Mouse (Mus musculus) spleen, adult 2 months (tissue): ENCODE results near the gene Cmtm1. TPM values are rescaled to one million over a fixed set of nuclear protein-coding genes. Genes with fewer than 3 reads are reported as not detected.

Source experiments
- DNase-seq, 2 experiments: peaks; one replicate each; pipeline versions ENCODE4 v3.0.0 to v3.0.0-alpha.2; 2012 to 2021; ENCODE audit warnings: low spot score in 2 of 2, low read depth in 1 of 2
- H3K27ac ChIP-seq: fragments of 200-500 bp; 2 replicates; pipeline ENCODE4 v1.5.1; 2012; ENCODE audit warnings: low read length, inconsistent platforms; ENCODE audit not compliant: insufficient read depth
- H3K27me3 ChIP-seq: fragments of 200-500 bp; 2 replicates; pipeline ENCODE4 v1.6.1; 2012; ENCODE audit warnings: mild to moderate bottlenecking, moderate library complexity, low read length, inconsistent platforms; ENCODE audit not compliant: control insufficient read depth, insufficient read depth
- H3K36me3 ChIP-seq: fragments of 200-500 bp; 2 replicates; pipeline ENCODE4 v1.6.1; 2012; ENCODE audit warnings: mild to moderate bottlenecking, low read length, inconsistent platforms; ENCODE audit not compliant: control insufficient read depth, insufficient read depth
- H3K4me1 ChIP-seq: fragments of 200-500 bp; 2 replicates; pipeline ENCODE4 v1.6.1; 2011; ENCODE audit warnings: inconsistent platforms; ENCODE audit not compliant: control insufficient read depth, insufficient read depth, insufficient read length
- H3K4me3 ChIP-seq: fragments of 200-500 bp; 2 replicates; pipeline ENCODE4 v1.5.1; 2011; ENCODE audit warnings: mild to moderate bottlenecking, inconsistent platforms; ENCODE audit not compliant: insufficient read depth, insufficient read length; ENCODE audit errors: extremely low read depth
- CTCF ChIP-seq: fragments of 200-500 bp; IDR thresholded peaks from 2 replicates; pipeline ENCODE4 v1.5.1; 2011; ENCODE audit warnings: mild to moderate bottlenecking, inconsistent platforms; ENCODE audit not compliant: insufficient read depth, insufficient read length, insufficient replicate concordance; ENCODE audit errors: extremely low read depth
- POLR2A ChIP-seq: fragments of 200-500 bp; IDR thresholded peaks from 2 replicates; pipeline ENCODE4 v1.6.1; 2011; ENCODE audit warnings: low read depth, low read length, inconsistent platforms
- WGBS: fragments of 180-500 bp; shearing (Covaris S2); methylation state at CpG from one replicate; pipeline ENCODE4 v1.1.7; 2018; 5-methylcytosine and 5-hydroxymethylcytosine counted together
- polyA plus RNA-seq: library from polyadenylated mRNA; depleted of rRNA; stranded (reverse); fragments of >200 nt; gene quantifications from 2 replicates; pipeline ENCODE4 v1.2.3, GENCODE M21; 2012

Gene Cmtm1
- polyA plus RNA-seq, 1 experiment, result not detected

DNA sequence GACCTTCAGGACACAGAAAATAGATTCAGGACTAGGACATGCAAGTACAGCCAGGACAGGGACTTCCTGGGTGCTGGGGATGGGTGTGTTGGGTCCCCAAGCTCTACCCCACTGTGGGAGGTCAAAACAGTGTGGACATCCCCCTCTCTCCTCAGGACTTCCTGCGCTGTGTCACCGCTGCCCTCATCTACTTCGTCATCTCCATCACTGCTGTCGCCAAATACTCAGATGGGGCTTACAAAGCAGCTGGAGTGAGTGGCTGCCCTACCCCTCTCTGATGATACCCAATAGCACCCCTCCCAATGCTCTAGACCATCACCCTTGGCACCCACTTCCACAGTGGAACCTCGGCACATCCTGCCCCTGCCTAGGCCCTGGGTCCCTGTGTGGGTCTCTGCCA lies 34.7 kb upstream of the Cmtm1 start:
- 96% methylated on average over 5 of the region's 5 CpGs for WGBS
- no peak overlapping the region for H3K4me3 ChIP-seq
- no peak overlapping the region for H3K27ac ChIP-seq
- H3K27me3 ChIP-seq, result no peaks in the 10 kb centered on the region
- peaks cover 4% of the 10 kb centered on the region; the same call in 1 of the 2 replicates for H3K36me3 ChIP-seq
- no peaks in the 10 kb centered on the region for H3K4me1 ChIP-seq
- DNase-seq, result no peak
- TF ChIP-seq POLR2A, result no peak
- TF ChIP-seq CTCF, result no peak

DNA sequence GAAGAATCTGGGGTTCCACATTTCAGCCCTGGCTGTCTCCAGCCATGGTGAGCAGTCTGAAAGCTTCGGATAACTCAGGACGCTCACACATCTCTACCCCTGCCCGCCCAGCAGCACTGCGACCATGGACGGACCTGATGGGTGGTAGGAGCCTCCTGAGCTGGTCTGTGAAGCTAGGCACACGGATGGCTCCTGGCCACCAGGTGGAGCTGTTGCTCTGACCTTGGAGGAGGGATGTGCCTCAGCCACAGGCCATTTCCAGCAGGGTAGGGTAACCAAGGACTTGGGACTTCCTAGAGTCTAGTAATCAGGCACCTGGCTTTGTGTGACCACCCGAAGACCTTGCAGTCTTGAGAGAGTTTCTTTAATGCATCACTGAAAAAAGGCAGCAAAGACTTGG lies 34.0 kb upstream of the Cmtm1 start:
- TF ChIP-seq POLR2A, result no peak
- peak; percentile 95 for TF ChIP-seq CTCF
- H3K4me1 ChIP-seq, result no peaks in the 10 kb centered on the region
- no peaks in the 10 kb centered on the region for H3K27me3 ChIP-seq
- peak; percentile 53 to 82 for DNase-seq
- H3K36me3 ChIP-seq, result peaks cover 4% of the 10 kb centered on the region; the same call in 1 of the 2 replicates
- H3K27ac ChIP-seq, result no peak overlapping the region
- WGBS, result 26% methylated on average over 7 of the region's 7 CpGs
- H3K4me3 ChIP-seq, result no peak overlapping the region

- Histone ChIP-seq H3K36me3 (peaks cover 4% of the 10 kb centered on the region; the same call in 1 of the 2 replicates), H3K27me3 (no peaks in the 10 kb centered on the region), H3K4me3 (no peak overlapping the region), H3K27ac (no peak overlapping the region), H3K4me1 (no peaks in the 10 kb centered on the region)
- TF ChIP-seq CTCF (no peak), POLR2A (no peak)
- 77% methylated on average over 5 of the region's 5 CpGs for WGBS
- DNase-seq, result no peak
These were observed 32.5 kb upstream of the Cmtm1 start for GRCm38 (mm10) chr8:104342426-104342825.

GRCm38 (mm10) chr8:104341678-104342077 lies 31.7 kb upstream of the Cmtm1 start:
- WGBS, result 84% methylated on average over 6 of the region's 6 CpGs
- no peaks in the 10 kb centered on the region for H3K27me3 ChIP-seq
- H3K4me3 ChIP-seq, result no peak overlapping the region
- no peaks in the 10 kb centered on the region for H3K4me1 ChIP-seq
- DNase-seq, result no peak
- H3K27ac ChIP-seq, result peak overlapping the region; percentile 10; the same call in 1 of the 2 replicates
- no peak for TF ChIP-seq CTCF
- TF ChIP-seq POLR2A, result no peak
- H3K36me3 ChIP-seq, result peaks cover 3% of the 10 kb centered on the region; the same call in 1 of the 2 replicates

DNA sequence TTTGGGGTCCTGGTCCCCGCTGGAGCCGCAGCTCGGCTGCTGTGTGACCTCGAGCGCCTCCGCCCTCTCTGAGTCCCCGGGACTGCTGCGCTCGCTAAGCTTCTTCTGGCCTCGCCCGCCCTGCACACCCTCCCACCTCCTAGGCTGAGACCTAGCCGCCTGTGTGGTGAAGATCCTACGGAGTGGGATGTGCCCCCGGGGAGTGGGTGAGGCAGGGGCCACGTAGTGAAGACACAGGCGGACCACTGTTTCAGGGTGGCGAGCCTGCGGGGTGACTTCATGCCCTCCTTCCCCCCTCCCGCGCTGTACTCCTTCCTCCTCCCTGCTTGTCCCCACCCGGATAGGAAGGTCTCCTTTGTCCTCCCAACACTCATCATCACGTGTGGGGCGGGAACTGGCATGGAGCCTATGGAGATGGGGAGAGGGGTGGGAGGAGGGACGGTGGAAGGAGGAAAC lies 31.2 kb upstream of the Cmtm1 start:
- H3K4me1 ChIP-seq, result no peaks in the 10 kb centered on the region
- H3K27ac ChIP-seq, result peak overlapping the region; percentile 64
- H3K27me3 ChIP-seq, result no peaks in the 10 kb centered on the region
- H3K36me3 ChIP-seq, result no peaks in the 10 kb centered on the region
- TF ChIP-seq POLR2A, result no peak
- no peak for TF ChIP-seq CTCF
- 7% methylated on average over 24 of the region's 24 CpGs for WGBS
- H3K4me3 ChIP-seq, result peak overlapping the region; percentile 74
- DNase-seq, result no peak

DNA sequence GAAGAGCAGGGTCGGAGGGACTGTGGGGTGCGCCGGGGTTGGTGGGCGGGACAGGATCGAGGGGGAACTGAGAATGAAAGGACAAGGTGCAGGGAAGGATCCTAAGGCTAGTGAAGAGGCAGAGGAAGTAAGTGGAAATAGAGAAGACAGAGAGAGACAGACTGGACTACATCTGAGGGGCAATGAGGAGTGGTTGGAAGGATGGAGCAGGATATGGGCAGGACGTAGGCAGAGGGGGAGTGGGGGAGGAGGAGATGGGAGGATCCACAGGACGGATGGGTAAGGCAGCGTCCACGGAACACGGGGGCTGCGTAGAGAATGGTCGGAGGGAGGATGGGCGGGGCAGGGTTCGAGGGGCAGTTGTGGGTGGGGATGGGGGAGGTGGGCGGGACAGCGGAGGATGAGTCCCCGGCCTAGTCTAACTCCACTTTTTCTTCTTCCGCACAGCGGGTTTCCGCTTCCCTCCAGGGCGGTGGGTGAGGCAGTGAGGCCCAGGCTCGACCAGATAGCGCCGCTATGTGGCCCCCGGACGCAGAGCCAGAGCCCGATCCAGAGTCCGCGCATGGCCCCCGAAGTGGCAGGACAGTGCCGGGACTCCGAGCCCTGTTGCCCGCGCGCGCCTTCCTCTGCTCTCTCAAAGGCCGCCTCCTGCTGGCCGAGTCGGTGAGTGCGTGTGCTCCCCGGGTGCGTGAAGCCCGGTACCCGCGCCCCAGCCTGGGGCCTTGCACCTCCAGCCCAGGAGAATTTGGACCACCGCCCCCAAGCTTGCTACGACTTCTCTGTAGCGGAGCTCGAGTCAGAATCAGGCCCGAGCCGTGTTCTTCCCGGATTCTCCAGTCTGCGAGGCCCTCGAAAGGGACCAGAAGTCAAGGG lies 30.5 kb upstream of the Cmtm1 start:
- Histone ChIP-seq H3K4me3 (peak overlapping the region; percentile 74), H3K27me3 (no peaks in the 10 kb centered on the region), H3K27ac (peak overlapping the region; percentile 64), H3K4me1 (no peaks in the 10 kb centered on the region), H3K36me3 (no peaks in the 10 kb centered on the region)
- 1% methylated on average over 50 of the region's 54 CpGs for WGBS
- peak; percentile 52 to 75 for DNase-seq
- no peak; the same call in 1 of the 2 replicates for TF ChIP-seq POLR2A
- peak; percentile 34; the same call in 1 of the 2 replicates for TF ChIP-seq CTCF

DNA sequence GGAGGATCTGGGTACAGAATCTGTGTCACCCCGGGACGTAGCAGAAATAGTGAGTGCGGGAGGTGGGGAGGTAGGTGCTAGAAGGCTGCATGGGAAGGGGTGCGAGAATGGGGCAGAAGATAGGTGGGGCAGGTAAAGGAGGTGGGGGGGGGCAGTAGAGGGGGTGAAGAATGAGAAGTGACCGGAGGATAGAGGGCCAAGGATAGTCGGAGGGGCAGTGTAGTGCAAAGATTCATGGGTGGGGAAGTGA lies 30.0 kb upstream of the Cmtm1 start:
- Histone ChIP-seq H3K4me3 (peak overlapping the region; percentile 74; the same call in 1 of the 2 replicates), H3K4me1 (no peaks in the 10 kb centered on the region), H3K27ac (peak overlapping the region; percentile 54; the same call in 1 of the 2 replicates), H3K27me3 (no peaks in the 10 kb centered on the region), H3K36me3 (no peaks in the 10 kb centered on the region)
- no peak for TF ChIP-seq CTCF
- TF ChIP-seq POLR2A, result no peak
- no peak for DNase-seq
- 4% methylated on average over 6 of the region's 6 CpGs for WGBS
